Mouse (Mus musculus) ES-E14 (cell line): ENCODE measurements at regions not wholly inside any gene's neighbourhood (a gene's known extent, or its start where the extent isn't known, plus 50 kb on each side); places are given as distances from the start of the nearest gene placed in this dataset.

Source experiments
- DNase-seq: peaks from one replicate; pipeline ENCODE4 v3.0.0-alpha.2; 2013; ENCODE audit warnings: low read depth, low spot score
- H3K27ac ChIP-seq: 2 replicates; pipeline ENCODE4 v1.5.1; 2012; ENCODE audit warnings: low read depth, mild to moderate bottlenecking, low read length, moderate library complexity, mixed read lengths; ENCODE audit not compliant: poor library complexity, insufficient read depth, severe bottlenecking
- H3K36me3 ChIP-seq: 2 replicates; pipeline ENCODE4 v1.6.1; 2012; ENCODE audit warnings: mild to moderate bottlenecking, low read length, moderate library complexity, mixed read lengths; ENCODE audit not compliant: control insufficient read depth, poor library complexity, insufficient read depth, severe bottlenecking
- H3K4me1 ChIP-seq, 2 experiments: fragments of 150-350 bp in 1 of 2; sonication (generic) in 1 of 2; 2 replicates each; pipeline ENCODE4 v1.6.1; 2012; ENCODE audit warnings: low read length in 2 of 2, mild to moderate bottlenecking in 1 of 2, mixed read lengths in 1 of 2; ENCODE audit not compliant: control insufficient read depth in 2 of 2, insufficient read depth in 2 of 2, poor library complexity in 1 of 2
- H3K4me3 ChIP-seq, 2 experiments: fragments of 150-350 bp in 1 of 2; sonication (generic) in 1 of 2; 2 replicates each; pipeline ENCODE4 v1.5.1; 2012; ENCODE audit warnings: low read length in 2 of 2, low read depth in 1 of 2, mild to moderate bottlenecking in 1 of 2, mixed read lengths in 1 of 2; ENCODE audit not compliant: insufficient read depth in 1 of 2, poor library complexity in 1 of 2, severe bottlenecking in 1 of 2
- H3K9ac ChIP-seq: 2 replicates; pipeline ENCODE4 v1.6.1; 2012; ENCODE audit warnings: low read depth, mild to moderate bottlenecking, low read length, mixed read lengths; ENCODE audit not compliant: poor library complexity, insufficient read depth, severe bottlenecking
- H3K9me3 ChIP-seq: fragments of 150-350 bp; sonication (generic); 2 replicates; pipeline ENCODE4 v1.6.1; 2012; ENCODE audit warnings: low read depth, mild to moderate bottlenecking, low read length; ENCODE audit not compliant: control insufficient read depth, insufficient read depth
- CHD2 ChIP-seq: IDR thresholded peaks from 2 replicates; pipeline ENCODE4 v1.6.1; 2014; ENCODE audit warnings: mild to moderate bottlenecking, low read depth, low read length, inconsistent platforms
- HCFC1 ChIP-seq: IDR thresholded peaks from 2 replicates; pipeline ENCODE4 v1.6.1; 2012; ENCODE audit warnings: low read length, inconsistent platforms, borderline replicate concordance; ENCODE audit not compliant: insufficient read depth
- MAFK ChIP-seq: IDR thresholded peaks from 2 replicates; pipeline ENCODE4 v1.6.1; 2014; ENCODE audit warnings: mild to moderate bottlenecking, low read depth, low read length, inconsistent platforms; ENCODE audit not compliant: insufficient read depth
- ZC3H11A ChIP-seq: IDR thresholded peaks from 2 replicates; pipeline ENCODE4 v1.6.1; 2012; ENCODE audit warnings: low read depth, mild to moderate bottlenecking, inconsistent platforms, low read length, borderline replicate concordance
- ZNF384 ChIP-seq: IDR thresholded peaks from 2 replicates; pipeline ENCODE4 v1.6.1; 2012; ENCODE audit warnings: low read depth, low read length, inconsistent platforms
- in situ Hi-C, 2 experiments: fragments of 600-800 bp; cut with MboI; formaldehyde crosslinking; loops; one replicate each; pipeline ENCODE4 v1.15.1; 2025; ENCODE audit warnings: low sequenced_read_pairs in 2 of 2, inconsistent platforms in 1 of 2; ENCODE audit not compliant: unreplicated experiment in 2 of 2

GRCm38 (mm10) chr13:16281777-16282176 lies 270.1 kb downstream of the Inhba start:
- no peak overlapping the region for H3K27ac ChIP-seq
- TF ChIP-seq MAFK (no peak), HCFC1 (no peak), ZC3H11A (no peak), CHD2 (no peak), ZNF384 (no peak)
- no peak overlapping the region for H3K4me3 ChIP-seq
- in situ Hi-C loops, result no loop called here
- no peaks in the 10 kb centered on the region for H3K36me3 ChIP-seq
- DNase-seq, result no peak
- no peak overlapping the region for H3K9ac ChIP-seq
- no peaks in the 10 kb centered on the region for H3K9me3 ChIP-seq
- no peaks in the 10 kb centered on the region for H3K4me1 ChIP-seq

GRCm38 (mm10) chr13:16282230-16282629 lies 270.6 kb downstream of the Inhba start:
- TF ChIP-seq ZNF384 (no peak), CHD2 (no peak), HCFC1 (no peak), ZC3H11A (no peak), MAFK (no peak)
- Histone ChIP-seq H3K4me3 (no peak overlapping the region), H3K27ac (no peak overlapping the region), H3K4me1 (no peaks in the 10 kb centered on the region), H3K9me3 (no peaks in the 10 kb centered on the region), H3K36me3 (no peaks in the 10 kb centered on the region), H3K9ac (no peak overlapping the region)
- in situ Hi-C loops, result no loop called here
- no peak for DNase-seq

- Histone ChIP-seq H3K27ac (no peak overlapping the region), H3K9ac (no peak overlapping the region), H3K4me1 (no peaks in the 10 kb centered on the region), H3K9me3 (no peaks in the 10 kb centered on the region), H3K36me3 (no peaks in the 10 kb centered on the region), H3K4me3 (no peak overlapping the region)
- TF ChIP-seq ZNF384 (no peak), MAFK (no peak), HCFC1 (no peak), ZC3H11A (no peak), CHD2 (no peak)
- no peak for DNase-seq
- in situ Hi-C loops, result no loop called here
These were observed 271.7 kb downstream of the Inhba start for GRCm38 (mm10) chr13:16283336-16283735.

GRCm38 (mm10) chr13:16289633-16290032 lies 278.0 kb downstream of the Inhba start:
- Histone ChIP-seq H3K27ac (no peak overlapping the region), H3K4me3 (no peak overlapping the region), H3K4me1 (no peaks in the 10 kb centered on the region), H3K9me3 (no peaks in the 10 kb centered on the region), H3K9ac (no peak overlapping the region), H3K36me3 (no peaks in the 10 kb centered on the region)
- TF ChIP-seq HCFC1, result no peak
- no peak for TF ChIP-seq CHD2
- TF ChIP-seq ZNF384, result no peak
- no peak for TF ChIP-seq ZC3H11A
- no peak for TF ChIP-seq MAFK
- in situ Hi-C loops, result no loop called here
- DNase-seq, result no peak

- Histone ChIP-seq H3K9me3 (no peaks in the 10 kb centered on the region), H3K36me3 (no peaks in the 10 kb centered on the region), H3K9ac (no peak overlapping the region), H3K27ac (no peak overlapping the region), H3K4me1 (no peaks in the 10 kb centered on the region), H3K4me3 (no peak overlapping the region)
- in situ Hi-C loops, result no loop called here
- DNase-seq, result no peak
- no peak for TF ChIP-seq MAFK
- TF ChIP-seq CHD2, result no peak
- no peak for TF ChIP-seq HCFC1
- no peak for TF ChIP-seq ZNF384
- TF ChIP-seq ZC3H11A, result no peak
These were observed 279.1 kb downstream of the Inhba start for GRCm38 (mm10) chr13:16290784-16291183.
